Mouse (Mus musculus): ENCODE data around the gene Klrb1.

Gene Klrb1

DNA sequence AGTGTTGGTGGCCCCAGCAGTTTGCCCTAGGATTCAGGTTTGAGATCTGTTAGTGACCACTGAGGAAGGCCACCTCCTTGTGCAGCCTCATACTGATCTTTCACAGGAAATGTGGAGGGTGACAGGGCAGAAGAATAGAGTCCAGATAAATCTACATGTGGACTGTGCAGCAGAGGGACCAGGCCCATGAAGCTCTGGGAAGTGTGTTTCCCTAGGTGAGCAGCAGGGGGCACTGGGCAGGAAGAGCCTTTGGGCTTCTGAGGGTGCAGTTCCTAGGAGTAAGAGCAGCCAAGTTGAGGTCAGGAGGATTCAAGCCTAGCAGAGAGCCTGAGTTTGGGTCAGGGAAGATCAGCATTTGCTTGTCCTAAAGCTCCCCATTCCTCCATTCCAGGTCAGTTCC, 13.2 kb upstream of the Klrb1 start:
- in situ Hi-C loops (cut with MboI; ENCODE audit: low sequenced_read_pairs), result no loop called here

DNA sequence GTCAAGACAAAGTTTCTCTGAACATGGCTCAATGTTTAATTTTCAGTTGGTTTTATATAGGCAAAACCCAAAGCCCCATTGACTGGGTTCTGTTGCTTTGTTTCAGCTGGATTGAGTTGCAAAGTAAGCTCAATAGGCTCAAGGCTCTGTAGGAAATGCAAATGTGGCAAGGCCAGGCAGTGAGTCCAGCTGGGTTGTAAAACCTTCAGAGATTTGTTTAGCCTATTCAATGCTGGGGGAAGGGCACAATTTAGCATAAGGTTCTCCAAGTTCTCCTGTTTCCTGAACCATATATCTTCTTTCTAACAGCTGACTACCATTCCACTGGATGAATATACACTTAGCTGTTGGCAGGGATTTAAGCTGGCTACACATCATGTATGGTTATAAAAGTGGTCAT, 12.0 kb upstream of the Klrb1 start:
- in situ Hi-C loops (cut with MboI; ENCODE audit: low sequenced_read_pairs), result no loop called here

- in situ Hi-C loops (cut with MboI; ENCODE audit: low sequenced_read_pairs), result no loop called here
Measured at GRCm38 (mm10) chr6:128733908-128734679, 11.2 kb upstream of the Klrb1 start.

- in situ Hi-C loops (cut with MboI; ENCODE audit: low sequenced_read_pairs), result no loop called here
Measured at GRCm38 (mm10) chr6:128732032-128732431, 9.2 kb upstream of the Klrb1 start.

GRCm38 (mm10) chr6:128701691-128702090, 21.2 kb downstream of the Klrb1 start:
- in situ Hi-C loops (cut with MboI; ENCODE audit: low sequenced_read_pairs), result no loop called here

DNA sequence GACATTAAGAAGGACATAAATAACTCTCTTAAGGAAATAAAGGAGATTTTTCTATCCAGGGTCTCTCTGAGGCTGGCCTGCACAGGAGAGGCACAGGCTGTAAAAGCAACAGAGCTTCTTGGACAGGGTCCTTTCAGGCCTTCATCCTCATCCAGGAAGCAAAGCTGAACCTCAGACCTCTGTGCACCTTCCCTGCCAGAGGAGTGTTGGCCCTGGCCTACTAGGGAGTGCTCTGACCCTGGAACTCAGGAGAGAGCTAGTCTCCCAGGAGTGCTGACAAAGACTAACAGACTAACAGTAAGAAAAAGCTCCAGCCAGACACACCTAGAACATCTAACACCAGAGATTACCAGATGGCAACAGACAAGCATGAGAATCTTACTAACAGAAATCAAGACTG, 43.3 kb downstream of the Klrb1 start:
- in situ Hi-C loops (cut with MboI; ENCODE audit: low sequenced_read_pairs), result no loop called here

DNA sequence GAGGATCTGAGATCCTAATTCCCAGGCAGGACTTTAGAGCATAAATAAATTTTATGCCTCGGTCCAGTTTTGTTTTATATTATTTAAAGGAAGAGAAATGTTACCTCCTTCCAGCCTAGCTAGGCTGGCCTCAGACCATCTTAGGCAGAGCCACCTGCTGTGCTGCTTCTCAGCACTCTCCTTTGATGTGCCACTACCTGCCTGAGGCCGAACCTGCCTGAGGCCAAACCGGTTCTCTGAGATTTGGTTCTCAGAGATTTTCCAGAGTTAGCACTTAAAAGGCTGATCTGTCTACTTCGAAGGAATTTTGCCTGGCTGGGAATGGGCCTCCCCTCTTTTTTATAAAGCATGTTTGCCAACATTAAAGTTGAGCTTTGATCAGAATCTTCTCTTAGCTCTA, 52.9 kb downstream of the Klrb1 start:
- in situ Hi-C loops (cut with MboI; ENCODE audit: low sequenced_read_pairs), result no loop called here

DNA sequence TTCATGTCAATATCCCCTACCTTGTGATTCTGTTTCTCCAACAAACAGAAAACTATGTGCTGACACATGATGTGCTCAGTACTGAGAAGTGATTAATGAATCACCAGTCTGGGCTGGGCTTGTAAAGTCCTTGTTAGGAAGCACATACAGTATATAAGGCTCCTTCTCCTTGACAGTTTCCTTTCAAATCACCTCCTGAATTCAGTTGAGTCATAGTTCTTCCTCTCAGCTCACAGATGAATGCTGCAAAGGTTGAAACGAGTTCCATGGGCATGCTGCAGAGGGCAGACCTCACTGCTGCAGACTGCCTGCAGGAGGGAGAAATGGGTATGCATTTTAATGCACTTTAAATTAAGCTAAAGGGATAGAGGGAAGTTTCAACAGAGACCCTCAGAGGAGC, 60.7 kb downstream of the Klrb1 start, which contains the start of gene Clec2h:
TSS of gene Clec2h (plus strand) at position 180 of the 400 bp plus-strand sequence.
- in situ Hi-C loops (cut with MboI; ENCODE audit: low sequenced_read_pairs), result no loop called here

- in situ Hi-C loops (cut with MboI; ENCODE audit: low sequenced_read_pairs), result no loop called here
Measured at GRCm38 (mm10) chr6:128661249-128661648, 61.6 kb downstream of the Klrb1 start.
